Mouse (Mus musculus) megakaryocyte, embryonic 14.5 days (primary cell): ENCODE data around the gene Lrrd1.

ENCODE experiments used
- FLI1 ChIP-seq: IDR thresholded peaks from 2 replicates; pipeline ENCODE4 v1.6.1; 2012; ENCODE audit warnings: low read length, inconsistent platforms, mixed read lengths
- GATA1 ChIP-seq: IDR thresholded peaks from 3 replicates; pipeline ENCODE4 v1.6.1; 2012; ENCODE audit warnings: mixed read lengths, low read length, inconsistent platforms, borderline replicate concordance

DNA sequence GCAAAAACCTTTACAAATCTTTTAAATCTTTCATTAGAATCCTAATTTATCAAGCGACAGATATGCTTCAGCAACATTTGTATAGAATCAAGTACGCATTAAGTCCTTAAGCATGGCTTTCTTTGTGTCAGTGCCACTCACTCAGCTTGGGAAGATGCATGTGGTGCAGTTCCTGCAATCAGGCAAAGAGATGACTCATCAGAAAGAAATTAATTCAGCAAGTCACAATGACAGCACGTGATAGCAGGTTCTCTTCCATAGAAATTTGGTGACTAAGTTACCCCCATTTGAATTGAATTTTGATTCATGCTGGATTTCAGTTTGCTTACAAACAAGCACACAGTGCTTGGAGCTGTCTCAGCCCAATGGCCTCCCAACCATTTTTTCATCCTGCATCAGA lies 28.5 kb downstream of the Lrrd1 start:
- TF ChIP-seq FLI1 (no peak), GATA1 (no peak)
